Mouse (Mus musculus) natural killer cell, adult 2 months (primary cell): ENCODE measurements around the gene Lamtor3.
A peak's percentile ranks its signal among the peaks of the same experiment; 100 is the strongest.
"Not testable (repeated sequence)": the region's sequence is repeated elsewhere in the genome, so short reads cannot be mapped to it uniquely, and the experiment has no call there.

Experiments
- DNase-seq, 2 experiments: peaks; one replicate each; pipeline ENCODE4 v3.0.0; 2022; ENCODE audit warnings: low spot score in 2 of 2

The Lamtor3 gene

GRCm38 (mm10) chr3:137961736-137962385, 43.6 kb downstream of the Lamtor3 start:
- DNase-seq, result no peak

- DNase-seq, result peak in 1 of 2 experiments; percentile 34
Measured at GRCm38 (mm10) chr3:137963508-137963907, 45.2 kb downstream of the Lamtor3 start.

GRCm38 (mm10) chr3:137964014-137964413, 45.7 kb downstream of the Lamtor3 start:
- not testable (repeated sequence) for DNase-seq

- no peak for DNase-seq
Measured at GRCm38 (mm10) chr3:137968105-137968819, 50.0 kb downstream of the Lamtor3 start.

GRCm38 (mm10) chr3:137968820-137969486, 50.6 kb downstream of the Lamtor3 start:
- DNase-seq, result no peak

GRCm38 (mm10) chr3:137969951-137970350, 51.6 kb downstream of the Lamtor3 start:
- DNase-seq, result no peak

- DNase-seq, result no peak
Measured at GRCm38 (mm10) chr3:137972224-137972623, 53.9 kb downstream of the Lamtor3 start.

- no peak for DNase-seq
Measured at GRCm38 (mm10) chr3:137972989-137973388, 54.7 kb downstream of the Lamtor3 start.

- no peak for DNase-seq
Measured at GRCm38 (mm10) chr3:137974306-137974705, 56.0 kb downstream of the Lamtor3 start.

GRCm38 (mm10) chr3:137975435-137975834, 57.1 kb downstream of the Lamtor3 start:
- no peak for DNase-seq

- no peak for DNase-seq
Measured at GRCm38 (mm10) chr3:137975856-137976423, 57.6 kb downstream of the Lamtor3 start.

- DNase-seq, result no peak
Measured at GRCm38 (mm10) chr3:137976943-137977628, 58.8 kb downstream of the Lamtor3 start.

- no peak for DNase-seq
Measured at GRCm38 (mm10) chr3:137977629-137978041, 59.3 kb downstream of the Lamtor3 start.

- no peak for DNase-seq
Measured at GRCm38 (mm10) chr3:137978233-137978632, 59.9 kb downstream of the Lamtor3 start.
